Mouse (Mus musculus) heart, postnatal 0 days (tissue): ENCODE data around the gene Kmt5b. TPM values are rescaled to one million over a fixed set of nuclear protein-coding genes. Genes with fewer than 3 reads are reported as not detected.
A peak's percentile ranks its signal among the peaks of the same experiment; 100 is the strongest.

Source experiments
- ATAC-seq: fragments of 200-750 bp; cut with Nextera tagmentation; 2 replicates; pipeline ENCODE4 v1.8.0; 2017; ENCODE audit warnings: low read depth, moderate number of reproducible peaks, moderate library complexity; ENCODE audit not compliant: insufficient read depth
- DNase-seq: peaks from one replicate; pipeline ENCODE4 v3.0.0-alpha.2; 2016; ENCODE audit warnings: low spot score
- H3K27ac ChIP-seq: fragments of 300-500 bp; sonication (generic); 2 replicates; pipeline ENCODE4 v1.5.1; 2014; ENCODE audit warnings: low read depth, mild to moderate bottlenecking
- H3K27me3 ChIP-seq: fragments of 300-500 bp; sonication (generic); 2 replicates; pipeline ENCODE4 v1.6.1; 2014; ENCODE audit warnings: low read length, mixed read lengths; ENCODE audit not compliant: control insufficient read depth, insufficient read depth
- H3K36me3 ChIP-seq: fragments of 300-500 bp; sonication (generic); replicated peaks from 2 replicates; pipeline ENCODE4 v1.6.1; 2014; ENCODE audit warnings: low read length, mixed read lengths; ENCODE audit not compliant: control insufficient read depth, insufficient read depth
- H3K4me1 ChIP-seq: fragments of 300-500 bp; sonication (generic); 2 replicates; pipeline ENCODE4 v1.6.1; 2014; ENCODE audit warnings: antibody characterized with exemption; ENCODE audit not compliant: control insufficient read depth, insufficient read depth
- H3K4me2 ChIP-seq: fragments of 300-500 bp; sonication (generic); 2 replicates; pipeline ENCODE4 v1.6.1; 2014; ENCODE audit warnings: low read depth, mild to moderate bottlenecking, low read length, moderate library complexity
- H3K4me3 ChIP-seq: fragments of 300-500 bp; sonication (generic); 2 replicates; pipeline ENCODE4 v1.5.1; 2014; ENCODE audit warnings: low read depth, low read length
- H3K9ac ChIP-seq: fragments of 300-500 bp; sonication (generic); replicated peaks from 2 replicates; pipeline ENCODE4 v1.6.1; 2014; ENCODE audit warnings: low read depth, low read length, mixed read lengths
- H3K9me3 ChIP-seq: fragments of 300-500 bp; sonication (generic); replicated peaks from 2 replicates; pipeline ENCODE4 v1.6.1; 2016; ENCODE audit warnings: low read length; ENCODE audit not compliant: control insufficient read depth
- CTCF ChIP-seq: IDR thresholded peaks from 2 replicates; pipeline ENCODE4 v1.5.1; 2016; ENCODE audit warnings: antibody characterized with exemption, control low read depth, low read depth
- EP300 ChIP-seq: IDR thresholded peaks from 2 replicates; pipeline ENCODE4 v1.6.1; 2016; ENCODE audit warnings: antibody characterized with exemption, low read depth
- WGBS: fragments of 180-500 bp; shearing (Covaris S2); extraction: QIAGEN DNeasy Blood & Tissue Kit; methylation state at CpG from one replicate; pipeline ENCODE4 v1.1.7; 2014; 5-methylcytosine and 5-hydroxymethylcytosine counted together
- polyA plus RNA-seq: library from polyadenylated mRNA; unstranded; fragments of >200 nt; fragmentation: Nextera tagmentation; extraction: Ambion mirVana; gene quantifications from 2 replicates; pipeline ENCODE4 v1.2.1, GENCODE M21; 2015
- total RNA-seq: library from RNA; depleted of rRNA; stranded (reverse); fragments of >200 nt; gene quantifications from 2 replicates; pipeline ENCODE4 v1.2.3, GENCODE M21; 2014; ENCODE audit warnings: low replicate concordance

The Kmt5b gene
- total and polyA plus RNA-seq, 2 experiments from 2014 or later: 16.2 to 27.9 TPM

DNA sequence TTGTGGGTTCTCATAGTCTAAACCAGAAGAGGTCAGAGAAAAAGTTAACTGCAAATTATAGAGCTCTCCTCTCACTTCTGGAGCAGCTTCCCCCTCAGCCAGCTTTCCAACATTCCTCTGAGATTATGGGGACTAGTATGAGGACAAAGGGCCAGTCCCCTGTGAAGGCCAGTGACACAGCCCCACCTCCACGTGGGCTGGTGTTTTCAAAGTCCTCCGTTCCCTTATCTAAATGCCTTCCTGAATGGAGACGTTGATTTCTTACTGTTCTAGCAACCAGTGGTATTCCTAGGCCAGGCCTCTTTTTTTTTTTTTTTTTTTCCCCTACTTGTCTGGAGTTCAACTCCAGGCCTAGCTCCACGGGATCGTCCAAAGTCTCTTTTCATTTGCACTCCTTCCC, 82.9 kb downstream of the Kmt5b start:
- H3K27ac ChIP-seq: no peak overlapping the region
- no peak overlapping the region for H3K4me2 ChIP-seq
- no peaks in the 10 kb centered on the region for H3K36me3 ChIP-seq
- no peaks in the 10 kb centered on the region for H3K9me3 ChIP-seq
- WGBS: 26% methylated on average over 5 of the region's 5 CpGs
- DNase-seq: no peak
- no peak for TF ChIP-seq CTCF
- TF ChIP-seq EP300: no peak
- no peak for ATAC-seq
- no peak overlapping the region for H3K9ac ChIP-seq
- peaks cover 20% of the 10 kb centered on the region for H3K4me1 ChIP-seq
- H3K27me3 ChIP-seq: no peaks in the 10 kb centered on the region
- no peak overlapping the region for H3K4me3 ChIP-seq

DNA sequence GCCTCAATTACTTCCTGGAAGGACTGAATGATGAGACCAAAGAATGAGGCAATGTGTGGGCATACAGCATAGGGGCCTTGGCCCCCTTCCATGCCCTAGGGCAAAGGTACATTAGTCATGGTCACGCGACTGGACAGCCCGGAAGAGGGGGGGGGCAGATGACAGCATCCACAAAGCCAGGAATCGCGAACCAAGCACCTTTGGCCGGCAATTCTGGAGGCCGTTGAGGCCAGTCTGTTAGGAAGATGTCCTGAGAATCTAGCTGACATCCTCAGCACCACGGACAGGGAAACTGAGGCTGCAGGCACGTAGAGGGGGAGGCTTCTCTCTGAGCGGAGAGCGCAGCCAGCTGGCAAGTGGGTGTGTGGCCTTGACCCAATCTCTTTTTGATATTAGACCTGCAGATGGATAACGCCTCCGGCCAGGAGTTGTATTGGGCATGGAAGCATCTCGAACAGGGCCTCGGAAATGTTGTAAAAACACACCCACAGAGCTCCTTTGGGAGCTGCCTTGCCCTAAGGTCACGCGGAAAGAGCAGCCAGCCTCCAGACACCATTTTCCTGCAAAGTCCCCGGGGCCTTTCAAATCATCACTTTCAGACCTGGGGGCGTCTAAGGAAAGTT, 83.7 kb downstream of the Kmt5b start:
- Histone ChIP-seq H3K27me3 (no peaks in the 10 kb centered on the region), H3K27ac (peak overlapping the region; percentile 98), H3K36me3 (no peaks in the 10 kb centered on the region), H3K4me1 (peaks cover 29% of the 10 kb centered on the region), H3K9ac (peak overlapping the region; percentile 85; the same call in 1 of the 2 replicates), H3K4me3 (peak overlapping the region; percentile 81), H3K9me3 (no peaks in the 10 kb centered on the region), H3K4me2 (peak overlapping the region; percentile 82)
- no peak for TF ChIP-seq CTCF
- no peak for TF ChIP-seq EP300
- ATAC-seq (no peak; the same call in 1 of the 2 replicates), DNase-seq (peak; percentile 30)
- 10% methylated on average over 19 of the region's 19 CpGs for WGBS

DNA sequence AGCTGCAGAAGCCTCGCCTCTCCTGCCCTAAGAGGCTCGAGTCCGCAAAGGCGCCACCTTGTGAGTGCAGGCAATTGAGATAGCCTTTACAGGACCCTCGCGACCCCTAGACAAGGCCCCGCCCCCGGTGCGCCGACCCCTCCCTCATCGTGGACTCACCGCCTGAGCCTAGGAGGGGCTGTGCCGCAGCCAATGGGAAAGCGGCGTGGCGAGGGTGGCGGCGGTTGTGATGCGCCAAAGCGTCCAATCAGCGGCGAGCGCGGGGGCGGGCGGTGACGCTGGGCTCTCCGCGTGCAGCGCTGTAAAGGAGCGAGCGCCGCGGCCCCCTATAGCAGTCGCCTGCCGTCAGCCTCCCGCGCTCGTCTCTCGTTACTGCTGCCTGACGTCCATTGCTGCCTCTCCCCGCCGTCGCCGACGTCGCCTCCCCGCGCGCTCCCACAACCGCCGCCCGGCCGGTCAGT, 84.3 kb downstream of the Kmt5b start, which contains the start of gene Chka:
TSS of gene Chka (plus strand) at position 272 of the 461 bp plus-strand sequence.
- ATAC-seq: peak; percentile 97
- peak within 1 kb of the TSS; percentile 81 for H3K4me3 ChIP-seq
- no peaks in the 10 kb centered on the region for H3K36me3 ChIP-seq
- no peaks in the 10 kb centered on the region for H3K9me3 ChIP-seq
- peak within 1 kb of the TSS; percentile 98 for H3K27ac ChIP-seq
- DNase-seq: peak; percentile 96
- peak within 1 kb of the TSS; percentile 85 for H3K9ac ChIP-seq
- peak within 1 kb of the TSS; percentile 82 for H3K4me2 ChIP-seq
- H3K4me1 ChIP-seq: peaks cover 31% of the 10 kb centered on the region
- TF ChIP-seq CTCF (no peak), EP300 (0 out of 2 replicates have a peak, but pooled peaks have one; percentile 48)
- H3K27me3 ChIP-seq: no peaks in the 10 kb centered on the region
- 0% methylated on average over 54 of the region's 54 CpGs for WGBS

DNA sequence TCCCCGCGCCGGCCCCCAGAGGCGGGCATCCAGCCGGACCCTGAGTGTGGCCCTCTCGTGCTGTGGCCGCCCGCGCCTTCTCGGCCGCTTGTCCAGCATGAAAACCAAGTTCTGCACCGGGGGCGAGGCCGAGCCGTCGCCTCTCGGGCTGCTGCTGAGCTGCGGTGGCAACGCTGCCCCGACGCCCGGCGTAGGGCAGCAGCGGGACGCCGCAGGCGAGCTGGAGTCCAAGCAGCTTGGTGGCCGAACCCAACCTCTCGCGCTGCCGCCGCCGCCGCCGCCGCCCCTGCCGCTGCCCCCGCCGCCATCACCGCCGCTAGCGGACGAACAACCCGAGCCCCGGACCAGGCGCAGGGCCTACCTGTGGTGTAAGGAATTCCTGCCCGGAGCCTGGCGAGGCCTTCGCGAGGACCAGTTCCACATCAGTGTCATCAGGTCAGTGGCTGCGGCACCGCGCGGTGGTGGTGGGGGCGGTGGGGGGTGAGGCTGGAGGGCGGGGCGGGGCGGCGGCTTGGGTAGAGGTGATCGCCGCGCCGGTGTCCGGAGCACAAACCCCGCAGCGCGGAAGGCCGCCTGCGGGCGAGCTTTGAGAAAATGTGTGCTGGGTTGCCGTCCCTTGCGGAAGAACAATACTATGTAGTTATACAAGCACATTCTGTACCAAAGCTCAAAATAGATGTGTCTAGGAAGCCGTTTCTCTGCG, 84.9 kb downstream of the Kmt5b start:
- under 1% methylated on average over 64 of the region's 74 CpGs for WGBS
- Histone ChIP-seq H3K36me3 (no peaks in the 10 kb centered on the region), H3K27me3 (no peaks in the 10 kb centered on the region), H3K27ac (peak overlapping the region; percentile 98), H3K4me1 (peaks cover 31% of the 10 kb centered on the region), H3K4me3 (peak overlapping the region; percentile 81), H3K9me3 (no peaks in the 10 kb centered on the region), H3K4me2 (peak overlapping the region; percentile 82), H3K9ac (peak overlapping the region; percentile 85)
- ATAC-seq: peak; percentile 28
- no peak for TF ChIP-seq EP300
- TF ChIP-seq CTCF: no peak
- peak; percentile 66 for DNase-seq

DNA sequence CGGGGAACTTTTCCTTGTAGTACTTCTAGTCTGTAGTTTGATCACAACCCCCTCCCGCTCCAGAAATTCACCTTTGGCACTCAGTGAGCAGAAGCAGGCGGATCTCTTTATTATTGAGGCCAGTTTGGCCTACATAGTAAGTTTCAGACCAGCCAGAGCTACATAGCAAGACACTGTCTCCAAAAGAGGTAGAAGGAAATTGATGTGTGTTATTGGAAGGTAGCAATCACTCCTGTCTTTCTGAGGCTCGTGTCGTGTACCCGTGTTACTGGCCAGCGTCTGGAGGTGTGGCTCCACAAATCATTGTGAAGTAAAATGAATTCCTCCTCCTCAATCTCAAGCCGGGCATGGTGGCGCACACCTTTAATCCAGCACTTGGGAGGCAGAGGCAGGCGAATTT, 85.9 kb downstream of the Kmt5b start:
- Histone ChIP-seq H3K36me3 (no peaks in the 10 kb centered on the region), H3K4me1 (peaks cover 31% of the 10 kb centered on the region), H3K27me3 (no peaks in the 10 kb centered on the region), H3K9me3 (no peaks in the 10 kb centered on the region), H3K4me3 (no peak overlapping the region), H3K9ac (no peak overlapping the region), H3K27ac (no peak overlapping the region), H3K4me2 (peak overlapping the region; percentile 82)
- TF ChIP-seq CTCF (no peak), EP300 (no peak)
- 90% methylated on average over 10 of the region's 10 CpGs for WGBS
- DNase-seq (no peak), ATAC-seq (no peak)
